Mouse (Mus musculus) bone marrow macrophage, adult 2 months (primary cell): Measurements from ENCODE around the gene Gm12258. TPM values are rescaled to one million over a fixed set of nuclear protein-coding genes. Genes with fewer than 3 reads are reported as not detected.

Source experiments
- H3K27ac ChIP-seq: 2 replicates; pipeline ENCODE4 v1.5.1; 2012; ENCODE audit warnings: low read depth, low read length; ENCODE audit not compliant: insufficient read depth
- H3K4me1 ChIP-seq: 2 replicates; pipeline ENCODE4 v1.6.1; 2012; ENCODE audit warnings: low read length; ENCODE audit not compliant: control insufficient read depth, insufficient read depth
- H3K4me3 ChIP-seq: 2 replicates; pipeline ENCODE4 v1.5.1; 2012; ENCODE audit warnings: mild to moderate bottlenecking, low read length, moderate library complexity; ENCODE audit not compliant: insufficient read depth
- CTCF ChIP-seq: IDR thresholded peaks from 2 replicates; pipeline ENCODE4 v1.5.1; 2012; ENCODE audit warnings: low read depth, mild to moderate bottlenecking, low read length, moderate library complexity
- POLR2A ChIP-seq: IDR thresholded peaks from 2 replicates; pipeline ENCODE4 v1.6.1; 2012; ENCODE audit warnings: mild to moderate bottlenecking, low read depth, low read length, borderline replicate concordance
- polyA plus RNA-seq: library from polyadenylated mRNA; stranded (reverse); fragments of >200 nt; gene quantifications from 2 replicates; pipeline ENCODE4 v1.2.4, GENCODE M21; 2012; ENCODE audit not compliant: missing spikeins, insufficient read depth, insufficient read length

Gm12258 gene
- polyA plus RNA-seq, 1 experiment: 5.3 TPM

DNA sequence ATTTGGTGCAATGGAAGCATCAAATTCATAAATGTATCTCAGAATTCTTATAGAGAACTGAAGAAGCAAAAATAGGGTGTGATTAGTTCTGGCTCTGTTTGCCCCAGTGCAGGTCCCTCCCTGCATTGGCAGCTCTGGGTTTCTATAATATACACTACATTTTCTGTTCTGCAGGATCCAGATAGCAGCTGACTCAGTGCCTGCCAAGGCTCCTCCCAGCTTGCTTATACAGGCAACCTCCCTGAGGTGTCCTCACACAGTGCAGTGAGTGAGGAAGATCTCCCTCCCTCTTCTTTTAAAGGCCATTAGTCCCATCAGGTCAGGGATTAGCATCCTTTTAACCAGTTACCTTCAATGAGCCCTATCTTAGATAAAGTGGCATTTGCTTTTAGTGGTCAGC is 54.1 kb downstream of the Gm12258 start:
- TF ChIP-seq POLR2A (no peak), CTCF (no peak)
- Histone ChIP-seq H3K27ac (no peak overlapping the region), H3K4me3 (no peak overlapping the region), H3K4me1 (peaks cover 4% of the 10 kb centered on the region)

DNA sequence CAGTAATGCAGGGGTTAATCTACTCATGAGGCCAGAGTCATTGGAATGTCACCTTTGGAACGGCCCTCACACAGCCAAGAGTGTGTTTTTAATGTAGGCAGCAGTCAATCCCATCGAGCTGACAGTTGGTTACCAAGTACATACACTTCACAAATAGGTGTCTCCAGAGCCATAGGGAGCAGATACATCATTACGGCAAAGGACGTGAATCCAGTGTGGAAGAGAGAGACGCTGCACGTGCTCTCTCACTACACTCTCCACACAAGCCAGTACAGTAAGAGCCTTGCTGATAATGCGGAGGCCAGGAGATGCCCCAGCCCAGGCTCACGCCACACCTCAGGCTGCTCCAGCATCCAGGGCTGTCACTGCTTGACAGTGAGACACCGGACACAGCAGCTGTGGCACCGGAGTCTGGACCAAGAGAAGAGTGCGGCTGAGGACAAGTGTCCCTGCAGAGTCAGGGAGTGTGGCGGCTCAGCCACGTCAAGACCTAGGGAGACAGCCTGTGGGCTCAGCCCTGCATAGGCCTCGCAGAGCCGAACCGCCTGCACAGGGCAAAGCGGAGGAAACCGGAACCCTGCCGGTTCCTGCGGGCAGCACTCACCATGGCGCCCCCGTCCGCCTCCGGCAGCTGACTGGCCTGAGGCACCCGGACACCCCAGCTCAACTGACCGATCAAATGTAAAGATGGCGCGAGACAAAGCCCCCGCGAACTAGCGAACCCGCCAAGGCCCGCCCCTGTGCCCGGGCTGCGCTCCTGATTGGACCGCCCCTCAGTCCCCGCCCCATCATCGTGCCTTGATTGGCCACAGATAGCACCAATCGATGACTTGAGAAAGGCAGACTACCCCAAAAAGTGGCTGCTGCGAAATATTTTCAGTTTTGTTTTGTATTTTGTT is 56.8 kb downstream of the Gm12258 start, which contains the start of gene Zfp39:
Gene Zfp39 (minus strand): TSS at position 715 of the 899 bp plus-strand sequence.
- no peak for TF ChIP-seq POLR2A
- no peak for TF ChIP-seq CTCF
- Histone ChIP-seq H3K27ac (peak within 1 kb of the TSS; percentile 47), H3K4me1 (peaks cover 4% of the 10 kb centered on the region), H3K4me3 (peak within 1 kb of the TSS; percentile 96)

DNA sequence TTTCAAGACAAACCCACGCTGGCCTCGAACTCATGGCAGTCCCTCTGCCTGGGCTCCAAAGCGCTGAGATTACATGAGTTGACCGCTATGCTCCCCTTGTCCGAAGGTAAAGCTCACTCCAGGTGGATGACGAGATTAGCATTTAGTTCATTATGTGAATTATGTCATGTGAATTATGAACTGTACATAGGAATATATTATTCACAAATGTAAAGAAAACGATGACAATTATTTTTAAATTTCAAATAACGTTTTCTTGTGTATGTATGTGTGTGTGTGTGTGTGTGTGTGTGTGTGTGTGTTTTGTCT is 57.4 kb downstream of the Gm12258 start:
- Histone ChIP-seq H3K27ac (0 out of 2 replicates have a peak overlapping the region, but pooled peaks have one; percentile 47), H3K4me3 (peak overlapping the region; percentile 72), H3K4me1 (peaks cover 4% of the 10 kb centered on the region)
- no peak for TF ChIP-seq CTCF
- TF ChIP-seq POLR2A: no peak

DNA sequence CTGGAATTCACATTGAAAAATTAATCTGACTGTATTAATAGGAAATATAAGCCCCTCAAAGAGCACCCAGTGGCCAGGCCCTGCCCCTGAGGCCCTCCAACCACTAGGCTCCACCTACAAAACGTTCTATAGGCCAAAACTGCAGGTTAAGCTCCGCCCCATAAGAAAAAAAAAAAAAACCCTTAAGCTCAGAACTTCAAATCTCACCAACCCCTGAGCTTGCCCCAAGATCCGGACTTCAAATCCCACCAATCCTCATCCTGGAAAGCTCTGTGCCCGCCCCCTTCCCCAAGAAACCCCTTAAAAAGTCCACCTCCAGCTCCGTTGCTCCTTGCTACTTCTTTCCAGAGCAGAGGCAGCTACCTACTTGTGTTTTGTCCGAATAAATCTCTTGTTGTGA is 57.9 kb downstream of the Gm12258 start:
- peaks cover 4% of the 10 kb centered on the region for H3K4me1 ChIP-seq
- H3K4me3 ChIP-seq: no peak overlapping the region
- TF ChIP-seq POLR2A (no peak), CTCF (no peak)
- no peak overlapping the region for H3K27ac ChIP-seq

Other genes with a start within 250 kb of the Gm12258 start
- not detected in 2 replicates for gene 2210407C18Rik, start 231.1 kb upstream of the Gm12258 start, polyA plus RNA-seq
- not detected in 2 replicates for gene Olfr323, start 216.7 kb upstream of the Gm12258 start, polyA plus RNA-seq
- gene Trim58, start 206.7 kb upstream of the Gm12258 start, polyA plus RNA-seq: not detected in 2 replicates
- not detected in 2 replicates for gene Olfr322, start 188.4 kb upstream of the Gm12258 start, polyA plus RNA-seq
- not detected in 2 replicates for gene Olfr320, start 166.1 kb upstream of the Gm12258 start, polyA plus RNA-seq
- gene Olfr319, start 148.0 kb upstream of the Gm12258 start, polyA plus RNA-seq: not detected in 2 replicates
- gene Olfr318, start 123.1 kb upstream of the Gm12258 start, polyA plus RNA-seq: not detected in 2 replicates
- gene Olfr317, start 107.9 kb upstream of the Gm12258 start, polyA plus RNA-seq: not detected in 2 replicates
- not detected in 2 replicates for gene Olfr316, start 94.4 kb upstream of the Gm12258 start, polyA plus RNA-seq
- not detected in 2 replicates for gene Olfr315, start 74.0 kb upstream of the Gm12258 start, polyA plus RNA-seq
- gene Olfr314, start 64.2 kb upstream of the Gm12258 start, polyA plus RNA-seq: not detected in 2 replicates
- not detected in 2 replicates for gene Fam183b, start 45.2 kb upstream of the Gm12258 start, polyA plus RNA-seq
- not detected in 2 replicates for gene Olfr313, start 32.2 kb upstream of the Gm12258 start, polyA plus RNA-seq
- gene Olfr312, start 17.9 kb upstream of the Gm12258 start, polyA plus RNA-seq: not detected in 2 replicates
- not detected in 2 replicates for gene Olfr311, start 7.9 kb upstream of the Gm12258 start, polyA plus RNA-seq
- gene 2810021J22Rik, start 20.1 kb downstream of the Gm12258 start, polyA plus RNA-seq: 3.6 and 4.5 TPM in 2 replicates
- gene Zfp39, start 57.1 kb downstream of the Gm12258 start, polyA plus RNA-seq: 3.3 and 4.0 TPM in 2 replicates
- not detected in 2 replicates for gene Btnl10, start 70.8 kb downstream of the Gm12258 start, polyA plus RNA-seq
- gene Rnf187, start 91.8 kb downstream of the Gm12258 start, polyA plus RNA-seq: 99.5 and 112 TPM in 2 replicates
- 1.4 TPM in 1 of 2 replicates, not detected in the other for gene Hist3h2ba, start 101.8 kb downstream of the Gm12258 start, polyA plus RNA-seq
- 32.0 and 37.9 TPM in 2 replicates for gene Hist3h2a, start 107.5 kb downstream of the Gm12258 start, polyA plus RNA-seq
- 0.28 TPM in 1 of 2 replicates, not detected in the other for gene Trim17, start 107.5 kb downstream of the Gm12258 start, polyA plus RNA-seq
- gene Trim11, start 130.9 kb downstream of the Gm12258 start, polyA plus RNA-seq: 21.2 and 22.6 TPM in 2 replicates